Mouse (Mus musculus) left cerebral cortex, postnatal 36 days (tissue): ENCODE measurements around the gene Slc8a1. TPM values are rescaled to one million over a fixed set of nuclear protein-coding genes. Genes with fewer than 3 reads are reported as not detected.

ENCODE experiments used
- DNase-seq, 2 experiments: peaks; one replicate each; pipeline ENCODE4 v3.0.0; 2021 to 2022; ENCODE audit warnings: low spot score in 2 of 2, mixed read lengths in 1 of 2
- intact Hi-C: fragments of 180-260 bp; cut with DNase I; formaldehyde crosslinking; loops from one replicate; pipeline ENCODE4 v1.15.1; 2025
- total RNA-seq, 2 experiments: library from RNA; stranded (reverse); gene quantifications; 2 replicates each; pipeline ENCODE4 v1.2.3; 2021

Gene Slc8a1
- total RNA-seq, 2 experiments from 2014 or later, result 234 to 261 TPM

DNA sequence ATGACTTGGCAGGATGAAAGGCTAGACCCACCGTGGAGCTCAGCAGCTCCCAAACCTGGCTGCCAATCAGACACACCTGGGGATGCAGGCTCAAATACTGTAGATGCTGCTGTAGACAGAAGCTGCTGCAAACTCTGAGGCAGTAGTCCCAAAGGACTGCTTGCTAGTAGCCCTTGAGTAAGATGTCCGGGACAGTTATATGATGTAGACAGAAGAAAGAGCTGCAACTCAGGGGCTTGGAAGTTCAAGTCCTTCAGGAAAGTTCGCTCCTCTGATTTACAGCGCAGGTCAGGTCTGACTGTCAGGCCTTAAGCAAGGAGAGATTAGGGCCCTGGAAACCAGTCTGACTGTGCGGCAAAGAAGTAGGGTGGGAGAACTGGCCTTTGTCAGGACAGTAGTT lies 66.9 kb downstream of the Slc8a1 start:
- no peak for DNase-seq
- intact Hi-C loops, result loop anchor here (10.0 kb wide), 1 partner anchor 214 kb away; no protein-coding TSS in a partner anchor

DNA sequence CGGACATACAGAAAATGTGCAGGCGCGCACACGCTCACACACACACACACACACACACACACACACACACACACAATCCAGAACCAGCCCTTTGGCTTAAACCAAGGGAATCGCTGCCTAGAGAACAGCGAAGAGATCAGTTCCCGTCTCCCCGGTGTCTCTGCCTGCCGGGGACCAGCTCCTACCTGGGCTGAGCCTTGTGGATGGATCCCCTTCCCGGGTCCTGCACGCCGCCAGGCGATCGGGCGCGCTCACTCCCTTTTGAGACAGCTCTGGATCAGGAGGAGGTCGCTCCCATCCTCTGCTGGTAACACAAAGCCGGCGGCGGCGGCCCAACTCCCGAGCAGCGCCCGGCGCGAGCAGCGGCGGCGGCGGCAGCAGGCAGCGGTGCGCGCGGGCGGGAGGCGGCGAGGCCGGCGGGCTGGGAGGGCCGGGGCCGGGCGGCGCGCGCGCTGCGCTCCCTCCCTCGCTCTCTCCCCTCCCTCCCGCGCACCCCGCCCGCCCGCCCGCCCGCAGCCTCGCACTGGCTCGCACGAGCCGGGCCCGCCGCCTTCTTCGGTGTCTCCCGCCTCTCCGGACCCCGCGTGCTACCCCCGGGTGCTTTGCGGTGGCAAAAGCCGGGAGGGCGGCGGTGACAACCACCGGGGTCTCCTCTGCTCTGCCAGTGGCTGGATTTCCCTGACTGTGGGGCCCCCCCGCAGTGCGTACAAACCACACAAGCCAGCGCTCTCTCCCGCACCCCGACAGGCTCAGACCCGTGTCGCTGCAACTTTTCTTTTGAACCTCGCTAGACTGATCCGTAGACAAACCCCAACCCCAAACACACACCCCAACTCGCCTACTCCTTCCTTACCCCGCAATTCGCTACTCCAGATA lies 68.1 kb downstream of the Slc8a1 start:
- intact Hi-C loops, result loop anchor here (10.0 kb wide), 7 partner anchors 115 to 1285 kb away; no protein-coding TSS in a partner anchor
- DNase-seq, result peak; percentile 73 to 78

DNA sequence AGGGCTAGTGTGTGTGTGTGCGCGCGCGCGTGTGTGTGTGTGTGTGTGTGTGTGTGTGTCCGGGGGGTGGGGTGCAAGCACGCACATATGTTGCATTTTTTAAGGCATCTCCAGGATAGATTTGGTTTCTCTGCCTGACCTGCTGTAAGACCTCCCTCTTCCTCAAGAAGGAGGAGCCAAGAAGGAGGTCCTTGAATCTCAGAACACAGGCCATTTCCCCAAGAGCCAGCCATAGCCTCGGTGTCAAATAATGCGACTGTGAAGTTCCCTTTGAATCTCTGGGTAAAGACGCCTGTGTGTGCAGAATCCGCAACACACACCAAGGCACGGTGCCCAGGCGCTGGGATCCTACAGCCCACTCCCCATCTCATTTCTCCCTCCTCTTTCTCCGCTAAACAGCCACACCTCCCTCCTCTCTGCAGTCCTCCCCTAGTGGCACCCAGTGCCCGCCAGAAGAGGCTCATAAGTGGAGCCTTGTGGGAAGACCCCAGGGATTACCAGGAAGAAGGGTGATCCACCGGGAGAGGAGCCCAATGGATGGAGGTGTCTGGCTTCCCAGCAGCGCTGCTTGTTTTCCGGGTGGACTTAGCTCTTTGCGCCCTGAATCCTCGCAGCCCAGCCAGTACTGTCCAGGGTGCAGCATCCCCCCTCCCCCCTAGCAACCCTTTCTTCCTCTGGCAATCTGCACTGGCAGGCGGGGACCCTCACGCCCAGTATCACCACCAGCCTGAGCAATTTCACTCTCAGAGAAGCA lies 68.9 kb downstream of the Slc8a1 start:
- intact Hi-C loops, result loop anchor here (10.0 kb wide), 6 partner anchors 116 to 1286 kb away; no protein-coding TSS in a partner anchor
- DNase-seq, result peak; percentile 65 to 68

GRCm38 (mm10) chr17:81668466-81668865 lies 69.7 kb downstream of the Slc8a1 start:
- DNase-seq, result no peak

DNA sequence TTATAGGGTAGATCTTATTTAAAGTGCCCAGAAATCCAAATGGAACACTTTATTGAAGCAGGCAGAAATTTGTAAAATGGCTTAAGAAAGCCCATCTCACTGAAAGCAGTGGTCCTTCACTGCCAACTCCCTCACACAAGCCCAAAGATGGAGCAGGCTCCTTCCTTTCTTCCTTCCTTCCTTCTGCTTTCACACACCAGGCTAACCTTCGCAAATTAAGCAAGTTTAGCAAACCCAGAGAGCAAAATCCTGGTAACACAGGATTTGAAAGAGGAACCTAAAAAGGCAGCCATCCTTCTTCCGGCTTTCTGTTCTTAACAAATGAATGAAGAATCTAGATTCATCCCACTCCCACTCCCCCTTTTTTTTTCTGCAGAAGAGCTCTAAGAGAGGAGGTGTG lies 70.2 kb downstream of the Slc8a1 start:
- intact Hi-C loops, result loop anchor here (10.0 kb wide), 6 partner anchors 117 to 1287 kb away; no protein-coding TSS in a partner anchor
- no peak for DNase-seq

More at GRCm38 (mm10) chr17:81668466-81668865, 69.7 kb downstream of the Slc8a1 start:
- intact Hi-C loops, result loop anchor here (10.0 kb wide), 6 partner anchors 116 to 1286 kb away; no protein-coding TSS in a partner anchor

DNA sequence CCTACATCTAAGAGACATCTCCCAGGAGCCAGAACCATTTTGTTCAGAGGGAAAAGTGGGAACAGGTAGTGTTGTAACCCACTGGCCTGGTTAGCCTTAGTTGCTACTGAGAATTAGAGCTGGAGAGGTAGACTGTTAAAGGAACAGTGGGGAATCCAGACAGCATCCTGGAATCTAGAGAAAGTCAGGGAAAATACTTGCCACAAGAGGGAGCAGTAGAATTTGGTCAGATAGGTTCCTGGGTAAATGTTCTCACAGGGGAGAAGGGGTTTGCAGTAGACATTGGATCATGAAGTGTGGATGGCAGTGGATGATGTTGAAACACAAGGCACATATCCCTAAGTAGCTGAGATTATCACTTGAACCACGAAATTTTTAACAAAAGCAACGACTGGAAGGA lies 71.6 kb downstream of the Slc8a1 start:
- intact Hi-C loops, result loop anchor here (10.0 kb wide), 6 partner anchors 118 to 1288 kb away; no protein-coding TSS in a partner anchor
- no peak for DNase-seq

- intact Hi-C loops, result loop anchor here (10.0 kb wide), 6 partner anchors 120 to 1290 kb away; no protein-coding TSS in a partner anchor
- DNase-seq, result no peak
Measured at GRCm38 (mm10) chr17:81664916-81665315, 73.3 kb downstream of the Slc8a1 start.

DNA sequence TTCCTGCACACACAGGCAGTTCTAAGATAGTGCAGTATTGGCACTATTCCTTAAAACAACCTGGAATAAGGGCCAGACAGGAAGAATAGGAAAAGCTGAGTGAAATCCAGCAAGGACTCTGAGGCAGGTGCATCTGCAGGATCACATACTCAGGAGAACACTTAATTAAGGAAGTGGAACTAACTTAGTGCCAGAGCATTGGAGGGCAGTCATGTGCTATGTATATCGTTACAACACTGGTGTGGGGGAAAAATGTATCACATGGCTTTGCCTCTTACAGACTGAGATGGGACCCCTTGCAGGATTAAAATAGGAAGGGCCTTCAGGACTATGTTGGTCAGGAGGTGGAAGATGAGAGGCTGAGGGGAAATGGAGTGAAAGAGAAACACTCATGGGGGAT lies 80.3 kb downstream of the Slc8a1 start:
- DNase-seq, result no peak
- intact Hi-C loops, result no loop called here

GRCm38 (mm10) chr17:81654548-81654947 lies 83.6 kb downstream of the Slc8a1 start:
- no peak for DNase-seq
- intact Hi-C loops, result no loop called here

- intact Hi-C loops, result no loop called here
Measured at GRCm38 (mm10) chr17:81652958-81653357, 85.2 kb downstream of the Slc8a1 start.

DNA sequence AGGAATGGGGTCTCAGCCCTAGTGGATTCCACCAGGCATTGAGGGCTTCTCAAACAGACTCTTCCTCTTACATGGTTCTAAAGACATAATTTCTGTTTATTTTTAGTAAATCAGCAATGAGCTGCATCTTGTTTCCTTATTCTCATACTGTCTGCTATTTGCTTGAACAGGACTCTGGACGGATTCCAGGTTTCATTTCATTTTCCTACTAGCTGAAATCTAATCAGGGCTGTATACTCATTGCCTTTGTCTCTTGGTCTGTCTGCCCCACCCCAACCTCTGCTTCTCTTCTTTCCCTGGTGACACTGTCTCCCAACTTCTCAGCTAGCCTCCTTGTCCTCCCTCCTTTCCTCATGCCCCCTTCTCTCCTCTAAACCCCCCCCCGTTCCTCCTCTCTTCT lies 101.4 kb downstream of the Slc8a1 start:
- no peak for DNase-seq
- intact Hi-C loops, result no loop called here

More at GRCm38 (mm10) chr17:81652958-81653357, 85.2 kb downstream of the Slc8a1 start:
- no peak for DNase-seq

DNA sequence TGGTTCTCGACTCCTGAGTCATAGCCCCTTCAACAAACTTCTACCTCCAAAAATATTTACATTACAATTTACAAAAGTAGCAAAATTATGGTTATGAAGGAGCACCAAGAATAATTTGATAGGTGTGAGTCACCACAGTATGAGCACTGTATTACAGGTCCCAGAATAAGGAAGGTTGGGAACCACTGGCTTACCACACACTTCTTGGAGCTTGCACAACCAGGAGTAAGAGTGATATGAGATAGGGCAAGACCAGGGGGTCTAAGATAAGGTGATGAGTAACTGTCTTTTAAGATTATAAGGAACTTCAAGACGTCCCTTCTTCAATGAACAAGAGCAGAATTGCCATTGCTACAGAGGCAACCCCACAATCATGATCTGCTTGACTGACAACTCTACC lies 107.7 kb downstream of the Slc8a1 start:
- no peak for DNase-seq
- intact Hi-C loops, result no loop called here

DNA sequence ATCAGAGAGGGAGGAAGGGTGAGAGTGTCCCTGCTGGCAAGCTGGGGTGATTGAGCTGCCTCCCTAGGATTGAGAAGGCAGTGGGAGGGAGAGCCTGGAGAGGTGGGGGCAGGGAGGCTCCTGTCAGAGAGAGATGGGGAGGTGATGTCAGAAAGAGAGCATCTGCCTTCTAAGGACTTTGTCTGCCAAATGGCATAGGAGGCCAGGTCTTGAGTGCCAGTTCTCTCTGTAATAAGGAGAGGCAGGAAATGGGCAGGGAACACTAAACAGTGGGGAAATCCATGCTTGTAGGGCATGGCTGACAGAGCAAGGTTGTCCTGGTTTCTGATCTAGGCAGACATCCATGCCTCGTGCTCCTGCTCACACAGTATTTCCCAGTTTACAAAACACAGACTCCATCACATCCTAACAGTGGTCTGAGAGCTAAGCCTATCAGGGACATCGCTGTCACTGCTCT lies 117.0 kb downstream of the Slc8a1 start:
- DNase-seq, result no peak

DNA sequence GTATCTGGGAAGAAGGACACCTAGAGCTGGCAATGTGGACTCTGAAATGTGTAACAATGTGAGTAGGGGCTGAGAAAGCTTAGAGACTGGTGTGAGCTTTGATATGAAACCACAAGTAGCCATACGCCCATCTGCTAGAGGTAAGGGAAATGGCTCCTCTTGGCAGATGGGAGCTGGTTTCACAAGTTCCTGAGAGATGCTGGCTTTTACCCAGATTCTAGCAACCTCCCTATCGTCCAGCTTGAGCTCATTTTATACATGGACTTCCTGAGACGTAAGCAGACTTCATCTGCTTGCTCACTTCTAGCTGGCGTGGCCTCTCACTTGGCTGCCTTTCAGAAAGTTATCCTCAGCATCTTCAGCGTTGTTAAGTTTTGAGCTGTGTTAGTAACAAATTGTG lies 119.7 kb downstream of the Slc8a1 start:
- intact Hi-C loops, result no loop called here
- no peak for DNase-seq

More for the DNA sequence above, 117.0 kb downstream of the Slc8a1 start:
- intact Hi-C loops, result no loop called here

DNA sequence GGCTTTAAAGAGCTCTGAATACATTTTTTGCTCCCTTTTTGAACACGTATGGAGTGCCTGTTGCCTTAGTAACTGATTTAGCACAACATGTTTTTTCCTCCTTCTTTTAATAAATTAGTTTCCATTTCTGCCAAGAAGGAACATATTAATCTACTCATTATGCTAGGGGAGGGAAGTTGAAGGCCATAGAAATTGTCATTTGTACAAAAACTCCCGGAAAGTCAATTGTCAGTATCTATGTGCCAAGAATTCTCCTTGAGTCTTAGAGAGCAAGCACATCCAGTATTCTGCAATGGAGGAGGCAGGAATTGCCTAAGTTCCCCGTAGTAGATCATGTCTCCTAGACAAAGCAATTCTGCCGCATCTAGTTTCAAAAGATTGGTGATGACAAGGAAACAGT lies 121.9 kb downstream of the Slc8a1 start:
- DNase-seq, result no peak
- intact Hi-C loops, result no loop called here

DNA sequence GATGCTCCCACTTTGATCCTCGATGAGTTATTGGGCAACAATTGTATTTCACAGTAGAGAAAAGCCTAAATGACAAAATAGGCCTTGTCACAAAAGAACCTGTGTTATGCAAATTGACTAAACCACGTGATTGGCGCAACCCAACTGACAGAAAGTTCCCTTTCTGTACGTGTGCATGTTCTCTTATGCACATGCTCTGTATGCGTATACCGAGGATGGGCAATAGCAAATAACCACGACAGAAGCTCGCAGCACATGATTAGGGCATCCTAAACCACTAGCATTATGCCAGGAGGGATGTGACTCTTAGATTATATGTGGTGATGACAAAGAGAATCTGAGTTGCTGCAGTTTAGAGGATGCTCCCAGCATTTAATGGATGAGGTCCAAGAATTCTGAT lies 122.8 kb downstream of the Slc8a1 start:
- DNase-seq, result no peak
- intact Hi-C loops, result no loop called here

GRCm38 (mm10) chr17:81607515-81607914 lies 130.7 kb downstream of the Slc8a1 start:
- intact Hi-C loops, result no loop called here

GRCm38 (mm10) chr17:81606084-81606483 lies 132.1 kb downstream of the Slc8a1 start:
- no peak for DNase-seq
- intact Hi-C loops, result no loop called here

More at GRCm38 (mm10) chr17:81607515-81607914, 130.7 kb downstream of the Slc8a1 start:
- no peak for DNase-seq

DNA sequence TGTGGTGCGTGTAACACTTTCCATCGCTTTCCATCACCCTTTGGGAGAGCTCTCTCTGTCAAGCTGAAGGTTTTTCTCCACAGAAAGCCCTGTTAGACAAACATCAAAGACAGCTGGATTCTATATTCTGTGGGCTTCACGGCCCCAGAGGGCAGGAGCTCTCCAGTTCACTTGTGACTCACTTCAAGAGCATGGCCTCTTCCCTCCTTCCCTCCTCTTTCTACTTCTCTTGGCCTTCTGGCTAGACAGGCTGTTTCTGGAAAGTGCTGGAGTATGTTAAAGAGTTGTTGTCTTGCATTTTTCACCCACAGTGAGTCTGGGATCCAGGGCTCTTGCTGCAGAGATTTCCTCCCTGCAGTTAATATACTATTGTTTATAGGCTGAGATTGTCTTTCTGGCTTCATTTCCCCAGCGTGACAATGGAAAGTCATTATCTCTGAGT lies 132.9 kb downstream of the Slc8a1 start:
- no peak for DNase-seq
- intact Hi-C loops, result no loop called here

DNA sequence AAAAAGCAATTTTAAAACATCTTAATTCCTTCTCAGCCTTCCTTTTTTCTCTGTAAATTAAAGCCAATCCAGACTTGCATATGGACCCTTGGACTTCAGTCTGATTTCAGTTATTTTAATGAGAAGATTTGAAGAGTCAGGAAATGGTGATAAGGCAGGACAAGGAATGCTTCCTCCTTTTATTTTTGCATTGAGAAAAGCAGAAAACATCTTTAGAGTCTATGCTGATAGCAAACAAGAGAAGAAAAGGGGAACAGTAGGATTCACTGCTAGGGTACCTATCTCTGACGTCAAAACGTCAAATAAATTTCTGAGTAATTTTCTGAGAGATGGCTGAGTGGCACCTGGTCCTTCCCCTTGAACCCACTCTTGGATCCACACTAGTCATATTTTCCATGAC lies 139.1 kb downstream of the Slc8a1 start:
- intact Hi-C loops, result no loop called here

More for the DNA sequence above, 139.1 kb downstream of the Slc8a1 start:
- no peak for DNase-seq
